Mouse (Mus musculus): ENCODE measurements at regions not wholly inside any gene's neighbourhood (a gene's known extent, or its start where the extent isn't known, plus 50 kb on each side); places are given as distances from the start of the nearest gene placed in this dataset.

- no peak for TF ChIP-seq GATA1 (IDR thresholded peaks at IDR 0.05; ENCODE audit: borderline replicate concordance, low read length)
- H3K27me3 ChIP-seq (replicated peaks), result no peaks in the 10 kb centered on the region
- no peaks in the 10 kb centered on the region for H3K4me1 ChIP-seq
- H3K36me3 ChIP-seq (replicated peaks; ENCODE audit: low read length), result no peaks in the 10 kb centered on the region
- no peak overlapping the region for H3K4me3 ChIP-seq (replicated peaks)
- H3K9me3 ChIP-seq, result peaks cover 38% of the 10 kb centered on the region
Measured at GRCm38 (mm10) chr11:63456356-63456755, 327.6 kb downstream of the Pmp22 start.

DNA sequence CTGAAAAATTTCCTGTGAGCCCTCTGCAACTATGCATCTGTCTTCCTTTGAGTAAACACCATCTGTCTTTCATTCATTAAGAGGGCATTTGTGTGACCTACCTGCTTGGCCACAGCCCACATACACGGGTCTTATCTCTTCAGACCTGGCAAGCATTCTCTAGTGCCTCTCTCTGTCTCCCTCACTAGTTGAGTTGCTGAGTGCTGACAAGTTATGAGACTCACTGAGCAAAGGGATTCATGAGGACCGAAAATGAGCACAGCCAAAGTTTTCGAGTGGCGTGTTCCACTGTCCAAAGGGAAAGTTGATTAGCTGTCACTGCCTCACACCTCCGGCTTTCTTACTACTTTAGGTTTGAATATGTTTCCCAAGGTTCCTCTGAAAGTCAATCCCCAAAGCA, 328.5 kb downstream of the Pmp22 start:
- Histone ChIP-seq H3K4me1 (no peaks in the 10 kb centered on the region), H3K27me3 (replicated peaks) (no peaks in the 10 kb centered on the region), H3K4me3 (replicated peaks) (no peak overlapping the region), H3K9me3 (peaks cover 31% of the 10 kb centered on the region), H3K36me3 (replicated peaks; ENCODE audit: low read length) (no peaks in the 10 kb centered on the region)
- TF ChIP-seq FLI1 (IDR thresholded peaks at IDR 0.05; ENCODE audit: low read length) (no peak), GATA1 (IDR thresholded peaks at IDR 0.05; ENCODE audit: borderline replicate concordance, low read length) (no peak)

GRCm38 (mm10) chr11:63460146-63460545, 331.4 kb downstream of the Pmp22 start:
- Histone ChIP-seq H3K4me3 (replicated peaks) (no peak overlapping the region), H3K9me3 (peaks cover 23% of the 10 kb centered on the region), H3K4me1 (no peaks in the 10 kb centered on the region), H3K36me3 (replicated peaks; ENCODE audit: low read length) (no peaks in the 10 kb centered on the region), H3K27me3 (replicated peaks) (peaks cover 2% of the 10 kb centered on the region)
- TF ChIP-seq GATA1 (IDR thresholded peaks at IDR 0.05; ENCODE audit: borderline replicate concordance, low read length), result no peak
- TF ChIP-seq FLI1 (IDR thresholded peaks at IDR 0.05; ENCODE audit: low read length), result no peak

GRCm38 (mm10) chr11:63463797-63464331, 335.1 kb downstream of the Pmp22 start:
- no peaks in the 10 kb centered on the region for H3K36me3 ChIP-seq (replicated peaks; ENCODE audit: low read length)
- H3K4me1 ChIP-seq, result no peaks in the 10 kb centered on the region
- H3K9me3 ChIP-seq, result peaks cover 28% of the 10 kb centered on the region
- peak overlapping the region; percentile 33 for H3K4me3 ChIP-seq (replicated peaks)
- no peak for TF ChIP-seq FLI1 (IDR thresholded peaks at IDR 0.05; ENCODE audit: low read length)
- no peak for TF ChIP-seq GATA1 (IDR thresholded peaks at IDR 0.05; ENCODE audit: borderline replicate concordance, low read length)
- H3K27me3 ChIP-seq (replicated peaks), result peaks cover 2% of the 10 kb centered on the region

DNA sequence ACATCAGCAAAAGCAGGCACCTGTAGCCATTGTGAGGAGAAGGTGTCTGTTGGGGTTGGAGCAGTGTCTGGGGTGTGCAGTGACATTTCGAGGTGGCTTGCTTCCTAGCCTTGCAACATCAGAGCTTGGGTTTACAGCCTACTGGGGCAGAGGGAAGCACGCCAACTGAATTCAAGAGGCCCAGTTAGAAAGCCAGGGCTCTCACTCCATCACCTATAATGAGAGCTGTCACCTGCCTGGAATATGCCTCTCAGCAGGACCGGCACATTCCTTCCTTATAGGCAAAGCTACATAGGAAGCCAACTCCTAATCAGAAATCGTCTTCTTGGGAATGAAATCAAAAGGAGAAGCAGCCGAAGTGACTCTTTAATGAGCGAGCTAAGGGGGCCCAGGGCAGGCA, 337.2 kb downstream of the Pmp22 start:
- Histone ChIP-seq H3K4me1 (no peaks in the 10 kb centered on the region), H3K27me3 (replicated peaks) (peaks cover 2% of the 10 kb centered on the region), H3K9me3 (peaks cover 25% of the 10 kb centered on the region), H3K36me3 (replicated peaks; ENCODE audit: low read length) (no peaks in the 10 kb centered on the region), H3K4me3 (replicated peaks) (no peak overlapping the region)
- TF ChIP-seq FLI1 (IDR thresholded peaks at IDR 0.05; ENCODE audit: low read length) (no peak), GATA1 (IDR thresholded peaks at IDR 0.05; ENCODE audit: borderline replicate concordance, low read length) (no peak)

GRCm38 (mm10) chr11:63466541-63466940, 337.8 kb downstream of the Pmp22 start:
- peaks cover 25% of the 10 kb centered on the region for H3K9me3 ChIP-seq
- H3K4me1 ChIP-seq, result no peaks in the 10 kb centered on the region
- H3K36me3 ChIP-seq (replicated peaks; ENCODE audit: low read length), result no peaks in the 10 kb centered on the region
- no peak overlapping the region for H3K4me3 ChIP-seq (replicated peaks)
- peaks cover 2% of the 10 kb centered on the region for H3K27me3 ChIP-seq (replicated peaks)
- TF ChIP-seq FLI1 (IDR thresholded peaks at IDR 0.05; ENCODE audit: low read length) (no peak), GATA1 (IDR thresholded peaks at IDR 0.05; ENCODE audit: borderline replicate concordance, low read length) (no peak)

DNA sequence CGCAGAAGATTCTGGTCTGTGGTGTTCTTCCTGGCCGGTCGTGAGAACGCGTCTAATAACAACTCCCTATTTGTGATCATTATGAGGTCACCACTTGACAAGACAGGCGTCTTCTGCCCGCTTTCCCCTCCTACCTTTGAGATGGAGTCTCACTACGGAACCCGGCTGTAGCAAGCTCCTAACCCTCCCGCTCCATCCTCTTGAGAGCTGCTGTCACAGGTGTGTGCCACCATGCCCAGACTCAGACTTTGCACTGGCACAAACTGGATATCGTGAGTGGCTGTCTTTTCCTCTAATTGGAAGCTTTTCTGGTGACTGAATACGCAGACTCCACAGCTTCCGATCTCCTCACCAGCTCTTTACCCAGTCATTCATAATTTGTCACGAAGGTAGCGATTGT, 346.0 kb downstream of the Pmp22 start:
- no peak for TF ChIP-seq GATA1 (IDR thresholded peaks at IDR 0.05; ENCODE audit: borderline replicate concordance, low read length)
- TF ChIP-seq FLI1 (IDR thresholded peaks at IDR 0.05; ENCODE audit: low read length), result no peak
- H3K4me1 ChIP-seq, result no peaks in the 10 kb centered on the region
- H3K9me3 ChIP-seq, result peaks cover 22% of the 10 kb centered on the region
- no peak overlapping the region for H3K4me3 ChIP-seq (replicated peaks)
- no peaks in the 10 kb centered on the region for H3K27me3 ChIP-seq (replicated peaks)
- H3K36me3 ChIP-seq (replicated peaks; ENCODE audit: low read length), result no peaks in the 10 kb centered on the region

DNA sequence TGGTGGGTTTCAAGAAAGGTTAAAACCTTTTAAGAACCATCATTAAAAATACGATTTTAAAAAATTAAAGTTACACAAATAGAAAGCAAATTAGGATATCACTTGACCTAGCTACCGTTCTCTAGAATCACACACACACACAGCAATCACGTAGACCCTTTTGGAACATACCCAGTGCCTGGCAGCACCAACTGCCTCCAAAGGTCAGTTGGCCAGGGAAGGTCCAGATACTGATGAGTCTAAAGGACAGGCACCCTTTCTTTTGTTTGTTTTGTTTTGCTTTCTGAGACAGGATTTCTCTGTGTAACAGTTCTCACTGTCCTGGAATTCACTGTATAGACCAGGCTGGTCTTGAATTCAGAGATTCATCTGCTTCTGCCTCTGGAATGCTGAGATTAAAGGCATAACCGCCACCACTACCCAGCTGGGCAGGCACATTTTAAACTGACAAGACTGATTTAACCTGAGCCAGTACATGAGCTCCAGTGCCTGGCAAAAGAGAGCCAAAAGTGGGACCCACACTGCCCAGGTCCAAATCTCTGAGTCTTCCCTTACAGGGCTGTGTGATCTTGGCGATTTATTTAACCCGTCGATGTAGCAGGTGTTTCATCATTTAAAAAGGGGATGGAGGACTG, 353.0 kb downstream of the Pmp22 start:
- no peak overlapping the region for H3K4me3 ChIP-seq (replicated peaks)
- no peaks in the 10 kb centered on the region for H3K4me1 ChIP-seq
- H3K9me3 ChIP-seq, result peaks cover 42% of the 10 kb centered on the region
- no peaks in the 10 kb centered on the region for H3K36me3 ChIP-seq (replicated peaks; ENCODE audit: low read length)
- no peaks in the 10 kb centered on the region for H3K27me3 ChIP-seq (replicated peaks)
- TF ChIP-seq GATA1 (IDR thresholded peaks at IDR 0.05; ENCODE audit: borderline replicate concordance, low read length) (no peak), FLI1 (IDR thresholded peaks at IDR 0.05; ENCODE audit: low read length) (no peak)

GRCm38 (mm10) chr11:63482593-63482992, 353.8 kb downstream of the Pmp22 start:
- Histone ChIP-seq H3K36me3 (replicated peaks; ENCODE audit: low read length) (no peaks in the 10 kb centered on the region), H3K27me3 (replicated peaks) (no peaks in the 10 kb centered on the region), H3K9me3 (peaks cover 41% of the 10 kb centered on the region), H3K4me3 (replicated peaks) (no peak overlapping the region), H3K4me1 (no peaks in the 10 kb centered on the region)
- TF ChIP-seq FLI1 (IDR thresholded peaks at IDR 0.05; ENCODE audit: low read length) (no peak), GATA1 (IDR thresholded peaks at IDR 0.05; ENCODE audit: borderline replicate concordance, low read length) (no peak)

DNA sequence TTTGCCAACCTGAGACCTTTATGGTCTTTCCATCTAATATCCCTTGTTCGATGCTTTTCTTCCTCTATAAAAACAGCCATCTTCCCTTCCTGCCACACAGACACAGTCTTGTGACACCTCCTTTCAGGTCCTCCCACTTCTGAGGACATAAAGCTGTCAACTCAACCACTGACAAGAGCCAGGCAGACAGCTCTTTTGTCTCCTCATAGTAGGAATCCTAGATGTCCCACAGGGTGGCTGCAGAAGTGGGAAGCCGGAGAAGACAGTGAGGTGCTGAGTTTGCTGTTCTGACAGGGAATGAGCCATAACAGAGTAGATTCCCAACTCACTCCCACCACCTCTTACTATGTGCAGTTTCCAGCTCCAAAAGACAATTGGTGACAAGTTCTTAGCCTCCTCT, 358.4 kb downstream of the Pmp22 start:
- H3K4me1 ChIP-seq, result no peaks in the 10 kb centered on the region
- peaks cover 17% of the 10 kb centered on the region for H3K9me3 ChIP-seq
- TF ChIP-seq GATA1 (IDR thresholded peaks at IDR 0.05; ENCODE audit: borderline replicate concordance, low read length), result no peak
- TF ChIP-seq FLI1 (IDR thresholded peaks at IDR 0.05; ENCODE audit: low read length), result no peak
- no peaks in the 10 kb centered on the region for H3K27me3 ChIP-seq (replicated peaks)
- no peak overlapping the region for H3K4me3 ChIP-seq (replicated peaks)
- H3K36me3 ChIP-seq (replicated peaks; ENCODE audit: low read length), result no peaks in the 10 kb centered on the region
